Mouse (Mus musculus): ENCODE measurements around the gene Nr1h2. TPM values are rescaled to one million over a fixed set of nuclear protein-coding genes. Genes with fewer than 3 reads are reported as not detected.

Nr1h2 gene
- polyA plus RNA-seq, 1 experiment from 2014 or later: 69.8 TPM

GRCm38 (mm10) chr7:44537496-44537895 is 16.3 kb downstream of the Nr1h2 start:
- H3K27ac ChIP-seq (ENCODE audit: low read depth, low read length): no peak overlapping the region
- no peaks in the 10 kb centered on the region for H3K27me3 ChIP-seq (ENCODE audit: control insufficient read depth, insufficient read depth, low read length)
- no peak overlapping the region for H3K4me2 ChIP-seq (replicated peaks; ENCODE audit: low read depth, low read length)
- no peak overlapping the region for H3K9ac ChIP-seq (ENCODE audit: low read depth, low read length)
- H3K4me1 ChIP-seq (ENCODE audit: control insufficient read depth, insufficient read depth, low read length): no peaks in the 10 kb centered on the region
- no peaks in the 10 kb centered on the region for H3K9me3 ChIP-seq (ENCODE audit: control insufficient read depth, low read length)
- H3K4me3 ChIP-seq (ENCODE audit: low read length): no peak overlapping the region
- no peak for ATAC-seq (ENCODE audit: low FRiP score, low TSS enrichment)
- H3K36me3 ChIP-seq (ENCODE audit: control insufficient read depth, insufficient read depth, low read length): peaks cover 95% of the 10 kb centered on the region
- WGBS: 92% methylated on average over 13 of the region's 13 CpGs

DNA sequence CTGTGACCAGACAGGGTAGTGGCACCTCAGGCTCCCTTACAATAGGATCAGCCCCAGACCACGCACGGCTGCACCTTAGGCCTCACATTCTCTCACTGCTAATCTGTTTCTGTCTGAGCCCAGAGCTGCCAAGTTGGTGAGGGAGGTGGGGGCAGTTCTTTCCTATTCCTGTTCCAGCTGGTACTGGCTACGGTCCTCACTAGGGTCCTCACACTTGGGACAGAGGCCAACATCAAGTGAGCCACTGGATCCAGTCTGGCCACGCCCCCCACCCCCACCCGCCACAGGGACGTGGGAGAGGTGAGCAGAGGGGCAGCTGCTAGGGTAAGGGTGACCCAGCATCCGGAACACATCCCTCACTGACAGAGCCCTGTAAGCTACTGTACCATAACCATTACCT is 16.7 kb downstream of the Nr1h2 start:
- H3K9me3 ChIP-seq (ENCODE audit: control insufficient read depth, low read length): no peaks in the 10 kb centered on the region
- H3K27ac ChIP-seq (ENCODE audit: low read depth, low read length): no peak overlapping the region
- no peak for ATAC-seq (ENCODE audit: low FRiP score, low TSS enrichment)
- H3K4me1 ChIP-seq (ENCODE audit: control insufficient read depth, insufficient read depth, low read length): no peaks in the 10 kb centered on the region
- no peak overlapping the region for H3K4me3 ChIP-seq (ENCODE audit: low read length)
- peaks cover 92% of the 10 kb centered on the region for H3K36me3 ChIP-seq (ENCODE audit: control insufficient read depth, insufficient read depth, low read length)
- H3K9ac ChIP-seq (ENCODE audit: low read depth, low read length): no peak overlapping the region
- no peaks in the 10 kb centered on the region for H3K27me3 ChIP-seq (ENCODE audit: control insufficient read depth, insufficient read depth, low read length)
- WGBS: 71% methylated on average over 7 of the region's 7 CpGs
- H3K4me2 ChIP-seq (replicated peaks; ENCODE audit: low read depth, low read length): no peak overlapping the region

DNA sequence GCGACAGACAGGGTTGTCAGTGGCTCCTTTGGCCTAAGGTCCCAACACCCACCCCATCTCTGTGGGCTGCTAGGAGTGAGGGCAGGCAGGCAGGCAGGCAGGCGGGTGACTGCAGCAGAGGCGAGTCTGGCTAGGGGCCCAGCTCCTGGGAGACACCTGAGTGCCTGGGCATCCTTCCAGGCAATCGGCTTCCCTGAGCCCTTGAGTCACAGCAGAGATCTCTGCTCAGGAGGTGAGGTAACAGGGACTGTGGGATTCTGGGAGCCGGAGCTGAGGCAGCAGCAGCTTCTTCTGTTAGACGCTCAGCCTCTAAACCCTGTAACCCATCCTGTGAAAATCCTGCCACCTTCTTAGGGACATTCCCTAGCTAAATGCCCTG is 17.2 kb downstream of the Nr1h2 start:
- Histone ChIP-seq H3K9me3 (ENCODE audit: control insufficient read depth, low read length) (no peaks in the 10 kb centered on the region), H3K27ac (ENCODE audit: low read depth, low read length) (no peak overlapping the region), H3K27me3 (ENCODE audit: control insufficient read depth, insufficient read depth, low read length) (no peaks in the 10 kb centered on the region), H3K4me2 (replicated peaks; ENCODE audit: low read depth, low read length) (no peak overlapping the region), H3K9ac (ENCODE audit: low read depth, low read length) (no peak overlapping the region), H3K4me3 (ENCODE audit: low read length) (no peak overlapping the region), H3K4me1 (ENCODE audit: control insufficient read depth, insufficient read depth, low read length) (no peaks in the 10 kb centered on the region), H3K36me3 (ENCODE audit: control insufficient read depth, insufficient read depth, low read length) (peaks cover 88% of the 10 kb centered on the region)
- WGBS: 96% methylated on average over 6 of the region's 6 CpGs
- ATAC-seq (ENCODE audit: low FRiP score, low TSS enrichment): no peak

- Histone ChIP-seq H3K36me3 (ENCODE audit: control insufficient read depth, insufficient read depth, low read length) (peaks cover 82% of the 10 kb centered on the region), H3K9me3 (ENCODE audit: control insufficient read depth, low read length) (no peaks in the 10 kb centered on the region), H3K27me3 (ENCODE audit: control insufficient read depth, insufficient read depth, low read length) (no peaks in the 10 kb centered on the region), H3K4me1 (ENCODE audit: control insufficient read depth, insufficient read depth, low read length) (no peaks in the 10 kb centered on the region), H3K4me2 (replicated peaks; ENCODE audit: low read depth, low read length) (no peak overlapping the region), H3K27ac (ENCODE audit: low read depth, low read length) (no peak overlapping the region), H3K4me3 (ENCODE audit: low read length) (no peak overlapping the region), H3K9ac (ENCODE audit: low read depth, low read length) (no peak overlapping the region)
- WGBS: 89% methylated on average over 27 of the region's 27 CpGs
- no peak for ATAC-seq (ENCODE audit: low FRiP score, low TSS enrichment)
These were observed 17.8 kb downstream of the Nr1h2 start for GRCm38 (mm10) chr7:44535657-44536589.

- Histone ChIP-seq H3K27me3 (ENCODE audit: control insufficient read depth, insufficient read depth, low read length) (no peaks in the 10 kb centered on the region), H3K9me3 (ENCODE audit: control insufficient read depth, low read length) (no peaks in the 10 kb centered on the region), H3K9ac (ENCODE audit: low read depth, low read length) (no peak overlapping the region), H3K27ac (ENCODE audit: low read depth, low read length) (no peak overlapping the region), H3K4me1 (ENCODE audit: control insufficient read depth, insufficient read depth, low read length) (no peaks in the 10 kb centered on the region), H3K4me2 (replicated peaks; ENCODE audit: low read depth, low read length) (no peak overlapping the region), H3K36me3 (ENCODE audit: control insufficient read depth, insufficient read depth, low read length) (peaks cover 72% of the 10 kb centered on the region), H3K4me3 (ENCODE audit: low read length) (no peak overlapping the region)
- 84% methylated on average over 18 of the region's 19 CpGs for WGBS
- no peak for ATAC-seq (ENCODE audit: low FRiP score, low TSS enrichment)
These were observed 18.9 kb downstream of the Nr1h2 start for GRCm38 (mm10) chr7:44534656-44535441.

DNA sequence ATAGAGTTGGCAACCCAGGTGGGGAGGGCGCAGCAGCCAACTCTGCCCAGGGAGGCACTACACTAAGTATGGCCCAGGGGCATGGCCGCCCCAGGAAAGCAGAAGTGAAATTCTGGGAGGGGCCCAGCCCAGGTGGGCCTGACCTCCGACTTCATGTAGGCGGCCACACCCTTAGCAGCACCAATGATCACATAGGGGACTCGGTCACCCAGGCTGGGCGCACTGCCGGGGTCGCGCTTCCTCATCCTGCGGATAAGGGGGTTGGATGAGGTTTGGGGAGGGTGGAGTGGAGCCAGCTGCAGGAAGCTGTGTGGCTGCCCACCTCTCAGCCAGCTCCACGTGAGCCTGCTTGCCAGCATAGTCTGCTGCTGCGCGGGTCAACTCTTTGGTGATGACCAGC is 19.5 kb downstream of the Nr1h2 start:
- Histone ChIP-seq H3K9me3 (ENCODE audit: control insufficient read depth, low read length) (no peaks in the 10 kb centered on the region), H3K4me2 (replicated peaks; ENCODE audit: low read depth, low read length) (no peak overlapping the region), H3K9ac (ENCODE audit: low read depth, low read length) (no peak overlapping the region), H3K27me3 (ENCODE audit: control insufficient read depth, insufficient read depth, low read length) (no peaks in the 10 kb centered on the region), H3K4me3 (ENCODE audit: low read length) (no peak overlapping the region), H3K4me1 (ENCODE audit: control insufficient read depth, insufficient read depth, low read length) (no peaks in the 10 kb centered on the region), H3K36me3 (ENCODE audit: control insufficient read depth, insufficient read depth, low read length) (peaks cover 66% of the 10 kb centered on the region), H3K27ac (ENCODE audit: low read depth, low read length) (no peak overlapping the region)
- 90% methylated on average over 13 of the region's 13 CpGs for WGBS
- ATAC-seq (ENCODE audit: low FRiP score, low TSS enrichment): no peak

GRCm38 (mm10) chr7:44533746-44534045 is 20.1 kb downstream of the Nr1h2 start:
- H3K27me3 ChIP-seq (ENCODE audit: control insufficient read depth, insufficient read depth, low read length): 0 out of 2 replicates have a peak, but pooled peaks cover 1% of the 10 kb centered on the region
- H3K9ac ChIP-seq (ENCODE audit: low read depth, low read length): no peak overlapping the region
- no peak overlapping the region for H3K27ac ChIP-seq (ENCODE audit: low read depth, low read length)
- H3K4me2 ChIP-seq (replicated peaks; ENCODE audit: low read depth, low read length): no peak overlapping the region
- 84% methylated on average over 12 of the region's 12 CpGs for WGBS
- no peaks in the 10 kb centered on the region for H3K4me1 ChIP-seq (ENCODE audit: control insufficient read depth, insufficient read depth, low read length)
- H3K4me3 ChIP-seq (ENCODE audit: low read length): no peak overlapping the region
- no peaks in the 10 kb centered on the region for H3K9me3 ChIP-seq (ENCODE audit: control insufficient read depth, low read length)
- no peak for ATAC-seq (ENCODE audit: low FRiP score, low TSS enrichment)
- H3K36me3 ChIP-seq (ENCODE audit: control insufficient read depth, insufficient read depth, low read length): peaks cover 61% of the 10 kb centered on the region

DNA sequence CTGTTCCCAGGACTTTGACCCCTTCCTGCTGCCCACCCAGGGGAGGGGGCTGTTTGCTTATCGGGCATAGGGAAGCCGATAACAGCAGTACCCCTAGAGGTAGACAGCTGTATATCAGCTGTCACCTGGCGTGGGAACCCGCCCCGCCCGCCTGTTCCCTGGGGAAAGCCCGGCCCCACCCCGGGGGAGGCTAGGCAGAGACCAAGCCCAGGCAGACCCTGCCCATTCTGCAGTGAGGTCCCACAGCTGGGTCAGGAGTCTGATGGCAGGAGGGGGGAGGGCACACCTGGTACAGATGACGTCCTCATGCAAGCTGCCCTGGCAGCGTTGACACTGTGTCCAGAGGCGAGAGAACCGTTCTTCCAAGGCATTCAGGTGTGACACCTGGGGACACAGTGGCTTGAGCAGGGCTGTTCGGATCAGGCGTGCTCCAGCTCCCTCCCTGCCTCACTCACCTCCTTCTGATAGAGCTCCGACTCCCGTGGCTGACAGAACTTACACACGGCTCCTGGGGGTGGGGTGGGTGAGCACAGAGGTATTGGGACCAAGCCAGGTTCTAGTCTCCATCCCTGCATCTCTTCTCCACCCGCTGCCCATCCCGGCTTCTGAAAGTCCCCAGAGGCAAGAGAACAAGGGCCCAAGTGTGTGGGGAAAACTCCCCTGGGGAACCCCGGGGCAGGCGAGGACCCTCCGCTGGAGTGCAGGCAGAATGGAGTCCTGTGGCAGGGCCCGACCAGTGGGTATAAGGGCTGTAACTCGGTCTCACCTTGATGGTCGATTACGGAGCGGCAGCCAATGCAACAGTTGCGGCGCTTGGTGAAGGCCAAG is 20.6 kb downstream of the Nr1h2 start:
- no peak overlapping the region for H3K4me2 ChIP-seq (replicated peaks; ENCODE audit: low read depth, low read length)
- no peak overlapping the region for H3K27ac ChIP-seq (ENCODE audit: low read depth, low read length)
- H3K36me3 ChIP-seq (ENCODE audit: control insufficient read depth, insufficient read depth, low read length): peaks cover 56% of the 10 kb centered on the region
- H3K4me1 ChIP-seq (ENCODE audit: control insufficient read depth, insufficient read depth, low read length): 0 out of 2 replicates have a peak, but pooled peaks cover under 1% of the 10 kb centered on the region
- H3K4me3 ChIP-seq (ENCODE audit: low read length): no peak overlapping the region
- H3K27me3 ChIP-seq (ENCODE audit: control insufficient read depth, insufficient read depth, low read length): 0 out of 2 replicates have a peak, but pooled peaks cover 3% of the 10 kb centered on the region
- no peaks in the 10 kb centered on the region for H3K9me3 ChIP-seq (ENCODE audit: control insufficient read depth, low read length)
- no peak overlapping the region for H3K9ac ChIP-seq (ENCODE audit: low read depth, low read length)
- ATAC-seq (ENCODE audit: low FRiP score, low TSS enrichment): no peak
- WGBS: 78% methylated on average over 29 of the region's 29 CpGs

Measured in kidney, embryonic 14.5 days (tissue).